ENCODE assay signal across 8 mouse cellular contexts in the genomic region with DNA sequence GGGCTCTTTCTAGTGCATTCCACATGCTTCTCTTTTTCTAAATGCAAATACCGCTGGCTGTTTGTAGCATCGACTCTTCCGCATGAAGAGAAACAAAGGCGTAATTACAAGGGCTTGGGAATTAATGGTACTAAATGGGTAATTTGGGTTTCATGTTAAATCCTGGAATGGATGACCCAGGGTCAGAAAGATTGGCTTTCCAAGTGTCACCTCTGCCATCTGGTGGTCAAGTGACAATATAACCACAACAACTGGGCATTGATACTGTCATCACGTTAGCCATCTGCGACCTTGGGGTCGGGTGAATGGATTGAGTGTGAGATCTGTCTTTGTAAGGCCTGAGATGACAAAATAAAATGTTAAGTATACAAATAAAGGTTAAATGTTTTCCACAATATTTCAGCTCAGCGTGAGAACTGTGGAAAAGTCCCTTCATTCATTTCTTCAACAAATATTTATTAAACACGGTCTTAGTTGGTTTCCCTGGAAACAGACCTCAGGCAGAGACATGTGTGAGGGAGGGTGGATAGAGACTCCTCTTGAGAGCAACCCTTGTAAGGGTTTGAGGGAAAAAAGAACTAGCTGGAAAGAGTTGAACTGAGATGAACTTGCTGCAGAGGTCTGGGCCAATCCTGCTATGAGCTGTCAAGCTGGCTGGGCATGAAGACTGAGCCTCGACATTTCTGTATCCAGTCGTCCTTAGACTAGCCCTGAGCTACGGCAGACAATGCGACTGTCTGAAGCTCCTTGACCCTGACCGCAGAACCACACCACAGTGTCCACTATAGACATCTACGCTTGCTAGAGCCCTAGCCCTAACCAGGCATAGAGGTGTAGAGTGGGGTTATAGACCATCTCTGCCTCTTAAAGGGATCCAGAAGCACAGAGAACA. TPM values are rescaled to one million over a fixed set of nuclear protein-coding genes. Genes with fewer than 3 reads are reported as not detected.
DNase-seq lines count a peak whose midpoint lies in the region; ATAC-seq and TF ChIP-seq lines count a peak whose summit lies in the region.

No protein-coding gene starts in this region.

- H3K4me2 ChIP-seq in hindbrain, embryonic 13.5 days, result no peak overlapping the region
- H3K4me2 ChIP-seq in limb, embryonic 14.5 days (replicated peaks; ENCODE audit: low read depth, low read length, severe bottlenecking), result no peak overlapping the region

- H3K4me1 ChIP-seq in hindbrain, embryonic 10.5 days (replicated peaks), result peaks cover 18% of the 10 kb centered on the region
- H3K4me1 ChIP-seq in hindbrain, embryonic 13.5 days (replicated peaks), result no peaks in the 10 kb centered on the region
- H3K4me1 ChIP-seq in ES-E14 (ENCODE audit: control insufficient read depth in 2 of 2, insufficient read depth in 2 of 2, low read length in 2 of 2, poor library complexity in 1 of 2), result no peaks in the 10 kb centered on the region
- no peaks in the 10 kb centered on the region for H3K4me1 ChIP-seq in limb, embryonic 14.5 days (ENCODE audit: control insufficient read depth, insufficient read depth, low read length)

- peak; percentile 43 for DNase-seq in hindbrain, embryonic 10.5 days (ENCODE audit: low spot score)
- no peak for DNase-seq in ES-E14 (ENCODE audit: low read depth, low spot score)
- DNase-seq in embryo, embryonic 11 days, result peak; percentile 77
- peak; percentile 19 for DNase-seq in limb, embryonic 14.5 days (ENCODE audit: low spot score)
- DNase-seq in retina, embryonic 14.5 days (ENCODE audit: low spot score), result peak; percentile 84
- DNase-seq in urinary bladder, postnatal 14 days (ENCODE audit: low spot score), result no peak
- DNase-seq in right cerebral cortex, adult 18-20 months, result no peak

- H3K9me3 ChIP-seq in hindbrain, embryonic 10.5 days, result no peaks in the 10 kb centered on the region
- H3K9me3 ChIP-seq in hindbrain, embryonic 13.5 days, result no peaks in the 10 kb centered on the region
- H3K9me3 ChIP-seq in ES-E14 (ENCODE audit: control insufficient read depth, insufficient read depth, low read depth, low read length), result no peaks in the 10 kb centered on the region
- no peaks in the 10 kb centered on the region for H3K9me3 ChIP-seq in limb, embryonic 14.5 days (ENCODE audit: control insufficient read depth, low read length)

- no peak for ATAC-seq in hindbrain, embryonic 13.5 days (ENCODE audit: low FRiP score)
- no peak for ATAC-seq in limb, embryonic 14.5 days (ENCODE audit: low FRiP score, low read depth)

- no peak overlapping the region for H3K4me3 ChIP-seq in hindbrain, embryonic 10.5 days
- H3K4me3 ChIP-seq in hindbrain, embryonic 13.5 days, result no peak overlapping the region
- H3K4me3 ChIP-seq in ES-E14 (ENCODE audit: insufficient read depth in 1 of 2, low read depth in 1 of 2, low read length in 2 of 2, poor library complexity in 1 of 2, severe bottlenecking in 1 of 2), result no peak overlapping the region
- H3K4me3 ChIP-seq in limb, embryonic 14.5 days (replicated peaks; ENCODE audit: low read length), result no peak overlapping the region

- no peaks in the 10 kb centered on the region for H3K36me3 ChIP-seq in hindbrain, embryonic 10.5 days
- no peaks in the 10 kb centered on the region for H3K36me3 ChIP-seq in hindbrain, embryonic 13.5 days
- no peaks in the 10 kb centered on the region for H3K36me3 ChIP-seq in ES-E14 (ENCODE audit: control insufficient read depth, insufficient read depth, low read length, poor library complexity, severe bottlenecking)
- H3K36me3 ChIP-seq in limb, embryonic 14.5 days (ENCODE audit: control insufficient read depth, insufficient read depth, low read length), result no peaks in the 10 kb centered on the region

- WGBS in hindbrain, embryonic 10.5 days, result 47% methylated on average over 15 of the region's 15 CpGs
- 39% methylated on average over 15 of the region's 15 CpGs for WGBS in hindbrain, embryonic 13.5 days
- WGBS in limb, embryonic 14.5 days, result 56% methylated on average over 15 of the region's 15 CpGs

- no peak overlapping the region for H3K9ac ChIP-seq in hindbrain, embryonic 13.5 days
- no peak overlapping the region for H3K9ac ChIP-seq in ES-E14 (ENCODE audit: insufficient read depth, low read depth, low read length, poor library complexity, severe bottlenecking)
- H3K9ac ChIP-seq in limb, embryonic 14.5 days (ENCODE audit: low read depth, low read length, severe bottlenecking), result no peak overlapping the region

- in situ Hi-C loops in ES-E14 (cut with MboI; ENCODE audit: low sequenced_read_pairs in 2 of 2, unreplicated experiment in 2 of 2), result no loop called here

- H3K27ac ChIP-seq in hindbrain, embryonic 10.5 days, result peak overlapping the region; percentile 35; the same call in 1 of the 2 replicates
- H3K27ac ChIP-seq in hindbrain, embryonic 13.5 days, result no peak overlapping the region
- H3K27ac ChIP-seq in ES-E14 (ENCODE audit: insufficient read depth, low read depth, low read length, poor library complexity, severe bottlenecking), result no peak overlapping the region
- H3K27ac ChIP-seq in limb, embryonic 14.5 days (replicated peaks; ENCODE audit: low read depth, low read length), result no peak overlapping the region

- H3K27me3 ChIP-seq in hindbrain, embryonic 10.5 days (ENCODE audit: insufficient read depth, poor library complexity, severe bottlenecking), result no peaks in the 10 kb centered on the region
- H3K27me3 ChIP-seq in hindbrain, embryonic 13.5 days, result no peaks in the 10 kb centered on the region
- H3K27me3 ChIP-seq in limb, embryonic 14.5 days (ENCODE audit: control insufficient read depth, insufficient read depth, low read length), result no peaks in the 10 kb centered on the region

- TF ChIP-seq POLR2A in limb, embryonic 14.5 days (IDR thresholded peaks at IDR 0.05; ENCODE audit: borderline replicate concordance, extremely low read depth, insufficient read depth, insufficient read length), result no peak

TF ChIP-seq in ES-E14, 5 proteins besides CTCF, POLR2A, EP300 and RAD21:
- no peak for TF ChIP-seq HCFC1 (IDR thresholded peaks at IDR 0.05; ENCODE audit: borderline replicate concordance, insufficient read depth, low read length)
- no peak for TF ChIP-seq ZNF384 (IDR thresholded peaks at IDR 0.05; ENCODE audit: low read depth, low read length)
- TF ChIP-seq ZC3H11A (IDR thresholded peaks at IDR 0.05; ENCODE audit: borderline replicate concordance, low read depth, low read length), result 0 out of 2 replicates have a peak, but pooled peaks have one; percentile 19
- no peak for TF ChIP-seq CHD2 (IDR thresholded peaks at IDR 0.05; ENCODE audit: low read depth, low read length)
- TF ChIP-seq MAFK (IDR thresholded peaks at IDR 0.05; ENCODE audit: insufficient read depth, low read depth, low read length), result no peak
TF ChIP-seq in ES-E14: peak in this region for 1.

RNA-seq across cellular contexts. Expression of a gene that starts 14.7 kb away (rescaled TPM):
- 10.6 and 11.2 TPM in 2 replicates for polyA plus RNA-seq in hindbrain, embryonic 10.5 days (2016; fragmentation: Nextera tagmentation; extraction: Ambion mirVana)
- polyA plus RNA-seq in hindbrain, embryonic 13.5 days (2015; fragmentation: Nextera tagmentation; extraction: Ambion mirVana), result 6.1 and 8.5 TPM in 2 replicates
- 37.4 and 42.5 TPM in 2 replicates for total RNA-seq in ES-E14 (2012; rRNA removed)
- 9.1 and 9.6 TPM in 2 replicates for polyA plus RNA-seq in limb, embryonic 14.5 days (2012; rRNA removed)
- 9.4 and 9.7 TPM in 2 replicates for polyA plus RNA-seq in limb, embryonic 14.5 days (2014; fragmentation: Nextera tagmentation; extraction: Ambion mirVana)

RNA-seq across cellular contexts. Expression of a gene that starts 31.0 kb away (rescaled TPM):
- polyA plus RNA-seq in hindbrain, embryonic 10.5 days (2016; fragmentation: Nextera tagmentation; extraction: Ambion mirVana), result 3.1 and 3.2 TPM in 2 replicates
- 1.9 and 2.1 TPM in 2 replicates for polyA plus RNA-seq in hindbrain, embryonic 13.5 days (2015; fragmentation: Nextera tagmentation; extraction: Ambion mirVana)
- total RNA-seq in ES-E14 (2012; rRNA removed), result 2.7 and 4.0 TPM in 2 replicates
- polyA plus RNA-seq in limb, embryonic 14.5 days (2012; rRNA removed), result 24.5 TPM in 2 replicates
- polyA plus RNA-seq in limb, embryonic 14.5 days (2014; fragmentation: Nextera tagmentation; extraction: Ambion mirVana), result 12.6 and 12.8 TPM in 2 replicates

Comparison
In these comparisons a context has a peak if more than half of its experiments do, and no peak if none do; other contexts are left out.
1. DNase-seq: peak in hindbrain, embryonic 10.5 days (single experiment), embryo, embryonic 11 days (single experiment), limb, embryonic 14.5 days (single experiment) and retina, embryonic 14.5 days (single experiment); none in ES-E14 (single experiment), urinary bladder, postnatal 14 days (single experiment) and right cerebral cortex, adult 18-20 months (single experiment).